Mouse (Mus musculus) heart, embryonic 14.5 days (tissue): ENCODE results near the gene Gm6370. TPM values are rescaled to one million over a fixed set of nuclear protein-coding genes. Genes with fewer than 3 reads are reported as not detected.
"Not testable (repeated sequence)": the region's sequence is repeated elsewhere in the genome, so short reads cannot be mapped to it uniquely, and the experiment has no call there.

Experiments used
- ATAC-seq: fragments of 200-750 bp; cut with Nextera tagmentation; 2 replicates; pipeline ENCODE4 v1.8.0; 2017; ENCODE audit warnings: low read depth, moderate TSS enrichment; ENCODE audit not compliant: insufficient number of reproducible peaks, insufficient read depth, low FRiP score
- H3K27ac ChIP-seq, 2 experiments: fragments of 200-500 bp in 1 of 2; fragments of 300-500 bp in 1 of 2; sonication (generic) in 1 of 2; replicated peaks in 1 of 2; 2 replicates each; pipeline ENCODE4 v1.5.1; 2012 to 2014; ENCODE audit warnings: low read depth in 2 of 2, low read length in 2 of 2, control low read depth in 1 of 2, mild to moderate bottlenecking in 1 of 2, mixed read lengths in 1 of 2; ENCODE audit not compliant: control insufficient read depth in 1 of 2, insufficient read depth in 1 of 2
- H3K27me3 ChIP-seq: fragments of 300-500 bp; sonication (generic); 2 replicates; pipeline ENCODE4 v1.6.1; 2014; ENCODE audit warnings: mild to moderate bottlenecking, low read length, control low read depth; ENCODE audit not compliant: control insufficient read depth, insufficient read depth
- H3K36me3 ChIP-seq: fragments of 300-500 bp; sonication (generic); 2 replicates; pipeline ENCODE4 v1.6.1; 2014; ENCODE audit warnings: mild to moderate bottlenecking, control low read depth, low read length, mixed read lengths; ENCODE audit not compliant: control insufficient read depth, insufficient read depth
- H3K4me1 ChIP-seq, 2 experiments: fragments of 200-500 bp in 1 of 2; fragments of 300-500 bp in 1 of 2; sonication (generic) in 1 of 2; 2 replicates each; pipeline ENCODE4 v1.6.1; 2012 to 2014; ENCODE audit warnings: low read length in 2 of 2, control low read depth in 1 of 2, mixed read lengths in 1 of 2; ENCODE audit not compliant: control insufficient read depth in 2 of 2, insufficient read depth in 2 of 2
- H3K4me2 ChIP-seq: fragments of 300-500 bp; sonication (generic); 2 replicates; pipeline ENCODE4 v1.6.1; 2014; ENCODE audit warnings: mild to moderate bottlenecking, low read length
- H3K4me3 ChIP-seq, 2 experiments: fragments of 200-500 bp in 1 of 2; fragments of 300-500 bp in 1 of 2; sonication (generic) in 1 of 2; 2 replicates each; pipeline ENCODE4 v1.5.1; 2012 to 2014; ENCODE audit warnings: low read length in 2 of 2, mild to moderate bottlenecking in 2 of 2, control low read depth in 1 of 2, low read depth in 1 of 2, moderate library complexity in 1 of 2; ENCODE audit not compliant: control insufficient read depth in 1 of 2, insufficient read depth in 1 of 2
- H3K9ac ChIP-seq: fragments of 300-500 bp; sonication (generic); 2 replicates; pipeline ENCODE4 v1.6.1; 2014; ENCODE audit warnings: mild to moderate bottlenecking, low read length
- H3K9me3 ChIP-seq: fragments of 300-500 bp; sonication (generic); 2 replicates; pipeline ENCODE4 v1.6.1; 2016; ENCODE audit warnings: low read length, control low read depth; ENCODE audit not compliant: control insufficient read depth
- WGBS: fragments of 180-500 bp; shearing (Covaris S2); extraction: QIAGEN DNeasy Blood & Tissue Kit; methylation state at CpG from one replicate; pipeline ENCODE4 v1.1.7; 2014; 5-methylcytosine and 5-hydroxymethylcytosine counted together
- polyA plus RNA-seq: library from polyadenylated mRNA; unstranded; fragments of >200 nt; fragmentation: Nextera tagmentation; extraction: Ambion mirVana; gene quantifications from 2 replicates; pipeline ENCODE4 v1.2.1, GENCODE M21; 2014

Gm6370 gene
- polyA plus RNA-seq, 1 experiment from 2014 or later, result not detected

DNA sequence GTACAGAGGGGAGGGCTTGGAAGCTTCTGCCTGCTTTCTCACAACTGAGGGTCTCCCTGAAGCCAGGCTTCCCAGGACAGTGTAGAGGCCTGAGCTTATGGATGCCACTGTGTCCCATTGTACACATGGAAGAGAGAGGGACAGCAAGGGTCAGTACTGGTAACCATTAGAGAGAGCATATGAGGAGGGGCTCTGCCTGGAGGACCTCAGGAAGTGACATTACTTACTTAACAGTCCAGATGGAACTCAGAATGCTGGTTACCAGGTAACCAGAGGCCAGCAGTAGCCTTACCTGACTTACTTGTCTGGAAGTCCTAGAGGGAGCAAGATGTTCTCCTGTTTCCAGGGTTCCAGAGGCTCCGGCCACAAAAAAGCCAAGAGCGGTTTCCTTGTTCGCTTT lies 34.3 kb downstream of the Gm6370 start, which contains the start of gene Gm3404:
Gm3404 (plus strand) TSS at position 301 of the 400 bp plus-strand sequence.
- H3K27ac ChIP-seq, H3K36me3 ChIP-seq, H3K9ac ChIP-seq, H3K27me3 ChIP-seq, H3K4me2 ChIP-seq, H3K4me1 ChIP-seq, H3K4me3 ChIP-seq, ATAC-seq, H3K9me3 ChIP-seq: not testable (repeated sequence)
- 100% methylated on average over 2 of the region's 3 CpGs for WGBS

DNA sequence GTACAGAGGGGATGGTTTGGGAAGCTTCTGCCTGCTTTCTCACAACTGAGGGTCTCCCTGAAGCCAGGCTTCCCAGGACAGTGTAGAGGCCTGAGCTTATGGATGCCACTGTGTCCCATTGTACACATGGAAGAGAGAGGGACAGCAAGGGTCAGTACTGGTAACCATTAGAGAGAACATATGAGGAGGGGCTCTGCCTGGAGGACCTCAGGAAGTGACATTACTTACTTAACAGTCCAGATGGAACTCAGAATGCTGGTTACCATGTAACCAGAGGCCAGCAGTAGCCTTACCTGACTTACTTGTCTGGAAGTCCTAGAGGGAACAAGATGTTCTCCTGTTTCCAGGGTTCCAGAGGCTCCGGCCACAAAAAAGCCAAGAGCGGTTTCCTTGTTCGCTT lies 46.2 kb downstream of the Gm6370 start, which contains the start of gene Gm3409:
Gm3409 (plus strand) TSS at position 301 of the 400 bp plus-strand sequence.
- not testable (repeated sequence) for ATAC-seq, H3K27me3 ChIP-seq, H3K9me3 ChIP-seq, H3K27ac ChIP-seq, H3K4me3 ChIP-seq, H3K4me2 ChIP-seq, H3K36me3 ChIP-seq, H3K4me1 ChIP-seq, H3K9ac ChIP-seq
- 100% methylated on average over 2 of the region's 3 CpGs for WGBS

Other genes with a start within 250 kb of the Gm6370 start
- gene Wasf3, start 106.4 kb upstream of the Gm6370 start, polyA plus RNA-seq, result 0.07 and 0.24 TPM in 2 replicates
- not detected in 2 replicates for gene Gm6408, start 9.4 kb upstream of the Gm6370 start, polyA plus RNA-seq
- gene 4930449I24Rik, start 11.0 kb downstream of the Gm6370 start, polyA plus RNA-seq, result not detected in 2 replicates
- gene Gm3402, start 22.8 kb downstream of the Gm6370 start, polyA plus RNA-seq, result not detected in 2 replicates
- gene Gm3404, start 34.4 kb downstream of the Gm6370 start, polyA plus RNA-seq, result not detected in 2 replicates
- gene Gm3409, start 46.3 kb downstream of the Gm6370 start, polyA plus RNA-seq, result not detected in 2 replicates
- not detected in 2 replicates for gene Gm3415, start 64.8 kb downstream of the Gm6370 start, polyA plus RNA-seq
- gene Gpr12, start 93.9 kb downstream of the Gm6370 start, polyA plus RNA-seq, result not detected in 2 replicates